Mouse (Mus musculus) heart, adult 2 months (tissue): ENCODE results near the gene Ppp1r8. TPM values are rescaled to one million over a fixed set of nuclear protein-coding genes. Genes with fewer than 3 reads are reported as not detected.

Experiments used
- DNase-seq, 2 experiments: peaks; one replicate each; pipeline ENCODE4 v3.0.0; 2021
- H3K27ac ChIP-seq: fragments of 200-600 bp; 2 replicates; pipeline ENCODE4 v1.8.1; 2022
- H3K27me3 ChIP-seq: fragments of 200-500 bp; 2 replicates; pipeline ENCODE4 v1.6.1; 2012; ENCODE audit warnings: mild to moderate bottlenecking, low read length, inconsistent platforms, mixed read lengths; ENCODE audit not compliant: control insufficient read depth, insufficient read depth
- H3K36me3 ChIP-seq: fragments of 200-500 bp; 2 replicates; pipeline ENCODE4 v1.6.1; 2012; ENCODE audit warnings: low read length, inconsistent platforms; ENCODE audit not compliant: control insufficient read depth, insufficient read depth
- H3K4me1 ChIP-seq: fragments of 200-500 bp; 2 replicates; pipeline ENCODE4 v1.6.1; 2011; ENCODE audit warnings: low read length; ENCODE audit not compliant: control insufficient read depth, insufficient read depth
- H3K4me3 ChIP-seq: fragments of 200-600 bp; 2 replicates; pipeline ENCODE4 v1.8.1; 2022
- H3K79me2 ChIP-seq: fragments of 200-500 bp; replicated peaks from 2 replicates; pipeline ENCODE4 v1.6.1; 2012; ENCODE audit warnings: mild to moderate bottlenecking, inconsistent platforms, low read length, moderate library complexity, mixed read lengths; ENCODE audit not compliant: control insufficient read depth, insufficient read depth
- H3K9ac ChIP-seq: fragments of 200-500 bp; 2 replicates; pipeline ENCODE4 v1.6.1; 2012; ENCODE audit warnings: low read depth, mild to moderate bottlenecking, control low read depth, inconsistent platforms, low read length, mixed read lengths
- CTCF ChIP-seq: fragments of 200-600 bp; IDR thresholded peaks from 2 replicates; pipeline ENCODE4 v1.8.1; 2022; ENCODE audit warnings: antibody characterized with exemption, mild to moderate bottlenecking, moderate library complexity
- EP300 ChIP-seq: fragments of 200-500 bp; IDR thresholded peaks from 2 replicates; pipeline ENCODE4 v1.6.1; 2011; ENCODE audit warnings: low read depth, low read length, control low read depth; ENCODE audit not compliant: insufficient read depth
- POLR2A ChIP-seq: fragments of 200-500 bp; IDR thresholded peaks from 2 replicates; pipeline ENCODE4 v1.6.1; 2011; ENCODE audit warnings: mild to moderate bottlenecking, low read depth, low read length, control low read depth; ENCODE audit not compliant: insufficient read depth
- WGBS: fragments of 180-500 bp; shearing (Covaris S2); methylation state at CpG from one replicate; pipeline ENCODE4 v1.1.7; 2018; 5-methylcytosine and 5-hydroxymethylcytosine counted together
- intact Hi-C: fragments of 180-260 bp; cut with DNase I; formaldehyde crosslinking; loops from one replicate; pipeline ENCODE4 v1.15.1; 2025
- polyA plus RNA-seq: library from polyadenylated mRNA; depleted of rRNA; stranded (reverse); fragments of >200 nt; gene quantifications from 2 replicates; pipeline ENCODE4 v1.2.3, GENCODE M21; 2012
- total RNA-seq, 2 experiments: library from RNA; stranded (reverse); gene quantifications; 2 replicates each; pipeline ENCODE4 v1.2.3; 2021

The Ppp1r8 gene
- total and polyA plus RNA-seq, 3 experiments = 18.2 to 19.3 (median 18.2) TPM

GRCm38 (mm10) chr4:132816855-132817254, 26.1 kb downstream of the Ppp1r8 start:
- Histone ChIP-seq H3K27me3 (no peaks in the 10 kb centered on the region), H3K36me3 (no peaks in the 10 kb centered on the region), H3K79me2 (no peaks in the 10 kb centered on the region), H3K9ac (no peak overlapping the region), H3K4me3 (no peak overlapping the region), H3K4me1 (no peaks in the 10 kb centered on the region), H3K27ac (no peak overlapping the region)
- 40% methylated on average over 2 of the region's 2 CpGs for WGBS
- no peak for DNase-seq
- no peak for TF ChIP-seq CTCF
- intact Hi-C loops = no loop called here

- no peaks in the 10 kb centered on the region for H3K36me3 ChIP-seq
- no peaks in the 10 kb centered on the region for H3K79me2 ChIP-seq
- no peak overlapping the region for H3K9ac ChIP-seq
- H3K27ac ChIP-seq = no peak overlapping the region
- H3K4me3 ChIP-seq = no peak overlapping the region
- no peaks in the 10 kb centered on the region for H3K4me1 ChIP-seq
- WGBS = 66% methylated on average over 7 of the region's 7 CpGs
- intact Hi-C loops = no loop called here
- TF ChIP-seq EP300 (no peak), CTCF (no peak), POLR2A (no peak)
- no peaks in the 10 kb centered on the region for H3K27me3 ChIP-seq
- peak in 1 of 2 experiments; percentile 37 for DNase-seq
Observed at GRCm38 (mm10) chr4:132816404-132816803, 26.6 kb downstream of the Ppp1r8 start.

- no peak overlapping the region for H3K27ac ChIP-seq
Observed at GRCm38 (mm10) chr4:132809621-132810020, 33.3 kb downstream of the Ppp1r8 start.

GRCm38 (mm10) chr4:132807771-132808641, 35.0 kb downstream of the Ppp1r8 start:
- intact Hi-C loops = no loop called here
- DNase-seq = peak in 1 of 2 experiments; percentile 53

More at GRCm38 (mm10) chr4:132809621-132810020, 33.3 kb downstream of the Ppp1r8 start:
- no peaks in the 10 kb centered on the region for H3K36me3 ChIP-seq
- TF ChIP-seq POLR2A = no peak
- no peak for TF ChIP-seq CTCF
- TF ChIP-seq EP300 = no peak
- 69% methylated on average over 5 of the region's 5 CpGs for WGBS
- H3K79me2 ChIP-seq = no peaks in the 10 kb centered on the region
- no peak overlapping the region for H3K9ac ChIP-seq
- intact Hi-C loops = no loop called here
- H3K27me3 ChIP-seq = no peaks in the 10 kb centered on the region
- peaks cover 10% of the 10 kb centered on the region for H3K4me1 ChIP-seq
- peak in 1 of 2 experiments; percentile 49 for DNase-seq
- no peak overlapping the region for H3K4me3 ChIP-seq

GRCm38 (mm10) chr4:132806620-132807191, 36.3 kb downstream of the Ppp1r8 start:
- 85% methylated on average over 7 of the region's 7 CpGs for WGBS
- DNase-seq = no peak
- no peaks in the 10 kb centered on the region for H3K27me3 ChIP-seq
- no peak overlapping the region for H3K4me3 ChIP-seq
- H3K79me2 ChIP-seq = no peaks in the 10 kb centered on the region
- no peak overlapping the region for H3K27ac ChIP-seq
- peaks cover 13% of the 10 kb centered on the region for H3K4me1 ChIP-seq
- intact Hi-C loops = no loop called here
- no peak overlapping the region for H3K9ac ChIP-seq
- no peak for TF ChIP-seq EP300
- TF ChIP-seq POLR2A = no peak
- no peak for TF ChIP-seq CTCF
- H3K36me3 ChIP-seq = no peaks in the 10 kb centered on the region

More at GRCm38 (mm10) chr4:132807771-132808641, 35.0 kb downstream of the Ppp1r8 start:
- WGBS = 48% methylated on average over 5 of the region's 5 CpGs
- Histone ChIP-seq H3K4me1 (peaks cover 10% of the 10 kb centered on the region), H3K27ac (peak overlapping the region; percentile 15; the same call in 1 of the 2 replicates), H3K27me3 (no peaks in the 10 kb centered on the region), H3K79me2 (no peaks in the 10 kb centered on the region), H3K9ac (no peak overlapping the region), H3K36me3 (no peaks in the 10 kb centered on the region), H3K4me3 (no peak overlapping the region)
- TF ChIP-seq EP300 = no peak
- TF ChIP-seq POLR2A = no peak
- no peak for TF ChIP-seq CTCF
